Mouse (Mus musculus) kidney, postnatal 36 days (tissue): ENCODE data around the gene Zdbf2.
A peak's percentile ranks its signal among the peaks of the same experiment; 100 is the strongest.

Experiments used
- DNase-seq, 2 experiments: peaks; one replicate each; pipeline ENCODE4 v3.0.0; 2021 to 2022; ENCODE audit warnings: mixed read lengths in 2 of 2

Zdbf2 gene

GRCm38 (mm10) chr1:63265461-63265860 is 7.6 kb upstream of the Zdbf2 start:
- no peak for DNase-seq

DNA sequence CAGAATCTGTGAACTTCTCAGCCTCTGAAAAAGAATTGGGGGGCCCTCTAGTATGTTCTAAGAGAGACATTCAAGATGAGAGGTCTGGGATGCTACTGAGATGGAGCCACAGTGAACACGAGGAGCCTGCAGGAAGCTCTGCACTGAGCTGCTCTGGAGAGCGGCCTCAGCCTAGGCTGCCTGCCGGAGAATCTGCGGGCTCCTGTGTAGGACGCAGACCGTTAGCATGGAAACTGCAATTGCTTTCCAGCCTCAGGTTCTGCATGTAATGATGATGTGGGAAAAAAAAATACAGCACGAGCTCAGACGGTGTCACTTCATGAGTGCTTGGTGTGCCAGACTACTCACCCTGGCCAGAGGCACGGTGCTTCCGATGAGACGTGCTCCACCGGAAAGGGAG is 6.9 kb upstream of the Zdbf2 start:
- DNase-seq = no peak

DNA sequence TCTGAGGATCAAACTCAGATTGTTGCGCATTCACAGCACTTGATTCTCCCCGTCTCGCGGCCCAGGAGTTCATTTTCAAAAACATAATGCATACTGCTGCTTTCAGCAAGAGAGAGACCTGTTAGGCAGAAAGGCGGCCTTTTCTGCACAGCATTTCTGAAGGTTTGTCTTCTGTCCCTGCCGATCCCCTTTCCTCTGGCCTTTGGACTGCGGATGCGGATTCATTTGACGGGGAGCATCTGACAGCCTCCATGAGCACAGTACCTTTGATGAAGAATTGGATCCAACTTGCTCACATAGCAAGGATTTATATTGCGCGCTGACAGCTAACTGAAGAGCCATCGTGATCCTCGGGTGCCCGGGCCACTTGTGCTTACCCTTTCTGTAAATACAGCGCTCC is 6.3 kb upstream of the Zdbf2 start:
- no peak for DNase-seq

DNA sequence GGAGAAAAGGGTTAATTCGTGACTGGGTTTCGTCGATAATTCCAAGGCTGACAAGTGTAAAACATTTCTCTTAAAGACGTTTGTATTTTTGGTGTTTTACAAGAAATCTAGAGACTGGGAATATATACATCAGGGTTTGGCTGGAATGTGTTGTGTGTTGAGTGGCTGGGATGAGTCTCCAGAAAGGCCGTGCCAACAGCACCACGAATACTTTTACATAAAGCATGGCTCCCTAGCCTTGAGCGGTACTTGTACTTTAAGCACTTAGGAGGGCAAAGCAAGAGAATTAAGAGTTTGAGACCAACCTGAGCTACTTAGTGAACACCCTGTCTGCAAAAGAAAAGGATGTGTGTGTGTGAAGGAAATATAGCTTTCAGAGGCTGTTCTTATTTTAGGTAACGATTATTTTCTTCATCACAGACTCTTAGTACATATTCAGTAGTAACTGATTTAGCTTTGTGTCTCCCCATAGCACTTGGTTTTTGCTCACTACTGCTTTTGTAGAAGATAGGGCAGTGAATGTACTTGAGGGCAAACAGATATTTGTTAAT is 865 bp upstream of the Zdbf2 start:
- DNase-seq = no peak

- DNase-seq = no peak
These were observed 380 bp downstream of the Zdbf2 start for GRCm38 (mm10) chr1:63273339-63273951.

- DNase-seq = no peak
These were observed 1.1 kb downstream of the Zdbf2 start for GRCm38 (mm10) chr1:63274046-63274730.

DNA sequence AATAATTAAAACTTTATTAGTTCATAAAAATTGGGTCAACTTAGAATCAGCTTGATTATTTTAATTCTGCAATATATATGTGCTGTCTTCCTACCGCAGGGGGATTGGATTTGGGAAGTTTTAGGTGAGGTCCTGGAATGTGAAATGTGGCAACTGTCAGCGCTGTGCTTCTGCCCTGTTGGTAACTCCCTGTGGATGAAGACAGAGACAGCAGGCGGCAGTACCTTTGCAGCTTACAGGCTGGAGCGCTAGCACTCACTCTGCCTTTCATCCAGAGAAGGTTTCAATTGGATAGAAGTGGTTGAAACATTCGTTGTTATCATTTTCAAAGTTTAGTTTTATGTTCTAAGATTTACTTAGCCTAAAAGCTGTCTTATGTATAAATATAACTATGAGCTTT is 5.0 kb downstream of the Zdbf2 start:
- no peak for DNase-seq

DNA sequence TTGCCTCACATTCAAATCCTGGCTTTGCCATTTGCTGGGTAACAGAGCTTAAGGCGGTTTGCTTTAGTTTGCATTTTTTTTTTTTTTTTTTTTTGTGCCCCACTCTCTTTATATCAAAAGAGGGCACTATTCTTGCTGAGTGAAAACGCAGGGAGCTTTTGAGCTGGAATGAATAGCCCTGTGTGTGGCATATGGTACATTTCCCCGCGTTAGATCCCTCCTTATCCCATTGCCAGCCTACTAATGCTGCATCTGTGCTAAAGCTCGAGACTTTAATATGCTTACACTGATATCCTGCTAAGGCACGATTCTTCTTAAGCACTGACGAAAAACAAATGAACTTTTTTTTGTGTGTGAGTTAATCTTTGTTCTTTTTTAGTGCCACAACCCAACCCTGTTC is 20.9 kb downstream of the Zdbf2 start:
- DNase-seq = no peak

- DNase-seq = no peak
These were observed 36.6 kb downstream of the Zdbf2 start for GRCm38 (mm10) chr1:63309661-63310060.

DNA sequence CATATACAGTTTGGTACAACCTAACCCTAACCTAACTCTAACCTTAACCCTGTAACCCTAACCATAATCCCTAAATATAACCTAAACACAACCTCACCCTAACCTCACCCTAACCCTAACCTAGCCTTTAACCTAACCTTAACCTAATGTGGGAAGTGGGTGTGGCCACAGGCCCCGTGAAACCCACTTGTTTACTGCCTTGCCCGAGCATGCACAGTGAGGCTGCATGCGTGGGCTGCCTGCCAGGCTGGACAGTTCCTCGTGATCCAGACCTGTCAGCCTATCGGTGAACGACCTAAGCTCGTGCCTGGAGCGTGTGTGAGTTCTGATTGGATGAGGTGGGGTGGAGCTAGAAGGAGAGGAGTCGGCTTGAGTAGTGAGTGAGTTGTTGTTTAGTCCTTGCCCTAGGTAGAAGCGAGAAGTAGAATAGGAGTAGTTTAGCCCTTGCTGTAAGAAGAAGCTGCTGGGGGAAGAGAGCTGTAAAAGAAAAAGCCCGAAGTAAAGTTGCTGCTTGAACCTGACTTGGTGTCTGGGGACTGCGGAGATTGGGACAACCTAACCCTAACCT is 50.6 kb downstream of the Zdbf2 start:
- DNase-seq = peak in 1 of 2 experiments; percentile 5
